Mouse (Mus musculus): ENCODE results near the gene Slc25a13. TPM values are rescaled to one million over a fixed set of nuclear protein-coding genes. Genes with fewer than 3 reads are reported as not detected.

Gene Slc25a13
- total and polyA plus RNA-seq, 3 experiments = not detected

DNA sequence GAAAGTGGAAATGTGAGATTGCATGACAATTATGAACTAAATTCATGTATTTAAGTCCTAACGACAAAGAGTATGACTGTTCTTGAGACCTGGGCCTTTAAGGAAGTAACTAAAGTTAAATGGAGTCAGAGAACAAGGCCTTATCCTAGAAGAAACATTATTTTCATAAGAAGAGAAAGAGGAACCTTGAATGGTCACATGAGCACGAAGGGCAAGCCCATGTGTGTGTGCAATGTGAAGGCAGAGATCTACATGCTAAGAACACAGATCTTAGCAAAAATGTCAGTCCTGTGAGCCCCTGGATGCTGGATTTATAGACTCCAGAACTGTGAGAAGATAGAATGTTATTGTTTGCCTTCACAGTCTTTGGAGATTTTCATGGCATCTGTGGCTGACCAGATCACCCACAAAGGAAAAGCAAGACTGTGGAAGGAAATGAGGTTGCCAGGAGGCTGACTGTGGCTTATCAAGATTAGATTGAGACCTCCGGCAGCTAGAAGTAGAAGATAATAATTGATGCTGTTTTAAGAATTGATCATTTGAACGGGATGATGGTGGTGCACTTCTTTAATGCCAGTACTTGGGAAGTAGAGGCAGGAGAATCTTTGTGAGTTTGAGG, 46.4 kb upstream of the Slc25a13 start:
- dilution Hi-C loops (cut with MboI; ENCODE audit: extremely low pct_ligation_motif_present, extremely low pct_unique_long_range_greater_than_20kb, low sequenced_read_pairs) = no loop called here
- Histone ChIP-seq H3K9ac (ENCODE audit: insufficient read depth, low read depth) (no peak overlapping the region), H3K27me3 (replicated peaks) (no peaks in the 10 kb centered on the region), H3K4me3 (replicated peaks in 1 of 3; ENCODE audit: low read depth in 2 of 3, low read length in 2 of 3, poor library complexity in 1 of 3) (no peak overlapping the region), H3K4me2 (ENCODE audit: insufficient read depth, low read depth, poor library complexity, severe bottlenecking) (no peak overlapping the region), H3K27ac (ENCODE audit: insufficient read depth, low read depth) (no peak overlapping the region), H3K4me1 (ENCODE audit: control insufficient read depth in 1 of 2, insufficient read depth in 2 of 2) (no peaks in the 10 kb centered on the region), H3K79me2 (replicated peaks; ENCODE audit: control insufficient read depth, extremely low read depth, insufficient read depth, poor library complexity, severe bottlenecking) (no peaks in the 10 kb centered on the region), H3K9me3 (replicated peaks; ENCODE audit: low read length) (no peaks in the 10 kb centered on the region), H3K36me3 (replicated peaks in 1 of 2; ENCODE audit: control insufficient read depth in 1 of 2, insufficient read depth in 1 of 2, low read length in 1 of 2) (no peaks in the 10 kb centered on the region)
- no peak for DNase-seq (ENCODE audit: extremely low read depth)
- TF ChIP-seq MAFK (IDR thresholded peaks at IDR 0.05; ENCODE audit: insufficient replicate concordance, low read length) = no peak
- TF ChIP-seq TBP (conservative IDR thresholded peaks at IDR 0.05; ENCODE audit: low read depth, low read length) = no peak
- no peak for TF ChIP-seq SIN3A (IDR thresholded peaks at IDR 0.05; ENCODE audit: low read length)
- no peak for TF ChIP-seq CTCF (conservative IDR thresholded peaks at IDR 0.05 in 1 of 2, IDR thresholded peaks at IDR 0.05 in 1 of 2; ENCODE audit: low read depth in 2 of 2, low read length in 2 of 2)
- TF ChIP-seq ZMIZ1 (IDR thresholded peaks at IDR 0.05; ENCODE audit: low read depth, low read length) = no peak
- no peak for TF ChIP-seq MAZ (IDR thresholded peaks at IDR 0.05; ENCODE audit: low read depth, low read length)
- no peak for TF ChIP-seq MAX (IDR thresholded peaks at IDR 0.05; ENCODE audit: low read length)
- no peak for TF ChIP-seq PAX5 (IDR thresholded peaks at IDR 0.05; ENCODE audit: low read length)
- in situ Hi-C loops (cut with MboI; ENCODE audit: low pct_ligation_motif_present, low pct_unique_long_range_greater_than_20kb, low sequenced_read_pairs) = no loop called here

- in situ Hi-C loops (cut with MboI; ENCODE audit: low pct_ligation_motif_present, low pct_unique_long_range_greater_than_20kb, low sequenced_read_pairs) (no loop called here), dilution Hi-C loops (cut with MboI; ENCODE audit: extremely low pct_ligation_motif_present, extremely low pct_unique_long_range_greater_than_20kb, low sequenced_read_pairs) (no loop called here)
These were observed 43.9 kb upstream of the Slc25a13 start for GRCm38 (mm10) chr6:6260917-6261316.

DNA sequence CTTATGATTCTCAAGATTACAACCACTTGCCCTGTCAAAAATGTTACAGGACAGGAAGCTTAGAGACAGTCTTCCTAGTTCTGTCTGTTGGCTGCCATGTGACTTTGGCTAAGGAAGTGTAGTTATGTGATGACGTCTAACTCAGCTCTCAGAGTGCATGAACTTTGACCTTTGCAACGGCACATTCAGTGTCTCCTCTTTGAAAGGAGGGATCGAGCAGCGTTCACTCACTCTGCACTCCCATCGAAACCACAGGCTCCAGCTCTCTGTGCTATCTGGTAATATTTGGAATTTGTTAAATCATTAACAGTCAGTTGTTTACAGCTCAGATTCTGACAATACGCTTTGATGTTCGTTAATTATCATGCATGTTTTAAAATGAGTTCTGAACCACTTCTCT, 31.5 kb upstream of the Slc25a13 start:
- no peak for DNase-seq (ENCODE audit: extremely low read depth)
- in situ Hi-C loops (cut with MboI; ENCODE audit: low pct_ligation_motif_present, low pct_unique_long_range_greater_than_20kb, low sequenced_read_pairs) = no loop called here
- Histone ChIP-seq H3K4me3 (replicated peaks in 1 of 3; ENCODE audit: low read depth in 2 of 3, low read length in 2 of 3, poor library complexity in 1 of 3) (no peak overlapping the region), H3K9me3 (replicated peaks; ENCODE audit: low read length) (no peaks in the 10 kb centered on the region), H3K36me3 (replicated peaks in 1 of 2; ENCODE audit: control insufficient read depth in 1 of 2, insufficient read depth in 1 of 2, low read length in 1 of 2) (no peaks in the 10 kb centered on the region), H3K9ac (ENCODE audit: insufficient read depth, low read depth) (no peak overlapping the region), H3K4me1 (ENCODE audit: control insufficient read depth in 1 of 2, insufficient read depth in 2 of 2) (no peaks in the 10 kb centered on the region), H3K79me2 (replicated peaks; ENCODE audit: control insufficient read depth, extremely low read depth, insufficient read depth, poor library complexity, severe bottlenecking) (no peaks in the 10 kb centered on the region), H3K27ac (ENCODE audit: insufficient read depth, low read depth) (no peak overlapping the region), H3K4me2 (ENCODE audit: insufficient read depth, low read depth, poor library complexity, severe bottlenecking) (no peak overlapping the region), H3K27me3 (replicated peaks) (no peaks in the 10 kb centered on the region)
- no peak for TF ChIP-seq MAX (IDR thresholded peaks at IDR 0.05; ENCODE audit: low read length)
- TF ChIP-seq CTCF (conservative IDR thresholded peaks at IDR 0.05 in 1 of 2, IDR thresholded peaks at IDR 0.05 in 1 of 2; ENCODE audit: low read depth in 2 of 2, low read length in 2 of 2) = no peak
- no peak for TF ChIP-seq BHLHE40 (IDR thresholded peaks at IDR 0.05; ENCODE audit: low read depth, low read length)
- no peak for TF ChIP-seq NRF1 (IDR thresholded peaks at IDR 0.05; ENCODE audit: low read depth, low read length)
- TF ChIP-seq USF1 (IDR thresholded peaks at IDR 0.05; ENCODE audit: low read depth, low read length) = no peak
- TF ChIP-seq PAX5 (IDR thresholded peaks at IDR 0.05; ENCODE audit: low read length) = no peak
- no peak for TF ChIP-seq E2F4 (IDR thresholded peaks at IDR 0.05; ENCODE audit: insufficient replicate concordance, low read depth, low read length)
- no peak for TF ChIP-seq CHD1 (IDR thresholded peaks at IDR 0.05; ENCODE audit: low read depth, low read length)
- TF ChIP-seq ELF1 (IDR thresholded peaks at IDR 0.05; ENCODE audit: low read depth, low read length) = no peak
- TF ChIP-seq ETS1 (conservative IDR thresholded peaks at IDR 0.05; ENCODE audit: low read depth, low read length) = no peak
- TF ChIP-seq ZC3H11A (IDR thresholded peaks at IDR 0.05; ENCODE audit: low read depth, low read length) = no peak
- TF ChIP-seq ZNF384 (IDR thresholded peaks at IDR 0.05; ENCODE audit: low read depth, low read length) = no peak
- TF ChIP-seq MAZ (IDR thresholded peaks at IDR 0.05; ENCODE audit: low read depth, low read length) = no peak
- no peak for TF ChIP-seq IRF4 (IDR thresholded peaks at IDR 0.05; ENCODE audit: low read depth, low read length)
- TF ChIP-seq RAD21 (IDR thresholded peaks at IDR 0.05; ENCODE audit: low read depth, low read length) = no peak
- TF ChIP-seq ZKSCAN1 (IDR thresholded peaks at IDR 0.05; ENCODE audit: borderline replicate concordance, low read depth, low read length) = no peak
- dilution Hi-C loops (cut with MboI; ENCODE audit: extremely low pct_ligation_motif_present, extremely low pct_unique_long_range_greater_than_20kb, low sequenced_read_pairs) = no loop called here

More at GRCm38 (mm10) chr6:6260917-6261316, 43.9 kb upstream of the Slc25a13 start:
- no peak for DNase-seq (ENCODE audit: extremely low read depth)
- no peak overlapping the region for H3K4me2 ChIP-seq (ENCODE audit: insufficient read depth, low read depth, poor library complexity, severe bottlenecking)
- H3K27ac ChIP-seq (ENCODE audit: insufficient read depth, low read depth) = no peak overlapping the region
- no peak for TF ChIP-seq NRF1 (IDR thresholded peaks at IDR 0.05; ENCODE audit: low read depth, low read length)
- TF ChIP-seq MEF2A (IDR thresholded peaks at IDR 0.05; ENCODE audit: borderline replicate concordance, low read depth, low read length) = no peak
- no peak for TF ChIP-seq SIN3A (IDR thresholded peaks at IDR 0.05; ENCODE audit: low read length)
- TF ChIP-seq ZNF384 (IDR thresholded peaks at IDR 0.05; ENCODE audit: low read depth, low read length) = no peak
- TF ChIP-seq PAX5 (IDR thresholded peaks at IDR 0.05; ENCODE audit: low read length) = no peak
- TF ChIP-seq JUND (conservative IDR thresholded peaks at IDR 0.05; ENCODE audit: low read depth, low read length) = no peak
- no peak for TF ChIP-seq MYC (IDR thresholded peaks at IDR 0.05; ENCODE audit: low read depth, low read length)
- no peak for TF ChIP-seq GABPA (IDR thresholded peaks at IDR 0.05; ENCODE audit: insufficient replicate concordance, low read depth, low read length)
- no peak for TF ChIP-seq ELF1 (IDR thresholded peaks at IDR 0.05; ENCODE audit: low read depth, low read length)
- no peaks in the 10 kb centered on the region for H3K9me3 ChIP-seq (replicated peaks; ENCODE audit: low read length)
- H3K27me3 ChIP-seq (replicated peaks) = no peaks in the 10 kb centered on the region
- no peaks in the 10 kb centered on the region for H3K36me3 ChIP-seq (replicated peaks in 1 of 2; ENCODE audit: control insufficient read depth in 1 of 2, insufficient read depth in 1 of 2, low read length in 1 of 2)
- H3K79me2 ChIP-seq (replicated peaks; ENCODE audit: control insufficient read depth, extremely low read depth, insufficient read depth, poor library complexity, severe bottlenecking) = no peaks in the 10 kb centered on the region
- no peak overlapping the region for H3K9ac ChIP-seq (ENCODE audit: insufficient read depth, low read depth)
- H3K4me3 ChIP-seq (replicated peaks in 1 of 3; ENCODE audit: low read depth in 2 of 3, low read length in 2 of 3, poor library complexity in 1 of 3) = no peak overlapping the region
- no peaks in the 10 kb centered on the region for H3K4me1 ChIP-seq (ENCODE audit: control insufficient read depth in 1 of 2, insufficient read depth in 2 of 2)
